Mouse (Mus musculus) G1E-ER4 (cell line): ENCODE measurements around the gene Tmem262. TPM values are rescaled to one million over a fixed set of nuclear protein-coding genes. Genes with fewer than 3 reads are reported as not detected.

ENCODE experiments used
- GATA1 ChIP-seq: IDR thresholded peaks from one replicate; pipeline ENCODE4 v1.8.0; 2012; ENCODE audit warnings: low read length, inconsistent platforms
- polyA plus RNA-seq: library from polyadenylated mRNA; stranded (reverse); fragments of >175 nt; gene quantifications from 2 replicates; pipeline ENCODE4 v1.2.3, GENCODE M21; 2012

Tmem262 gene
- polyA plus RNA-seq, 1 experiment, result not detected

GRCm38 (mm10) chr19:6057313-6058096 is 22.3 kb upstream of the Tmem262 start, which contains the start of the genes Mrpl49 and Fau:
Gene Mrpl49 (minus strand): TSS chr19:6057785.
Gene Fau (plus strand): TSS chr19:6057844.
- no peak for TF ChIP-seq GATA1

GRCm38 (mm10) chr19:6058513-6058912 is 21.3 kb upstream of the Tmem262 start:
- TF ChIP-seq GATA1, result no peak

GRCm38 (mm10) chr19:6058966-6059365 is 20.9 kb upstream of the Tmem262 start:
- TF ChIP-seq GATA1, result no peak

- no peak for TF ChIP-seq GATA1
Observed at GRCm38 (mm10) chr19:6061021-6061533, 18.8 kb upstream of the Tmem262 start, which contains the start of gene Znhit2. Gene Znhit2 (plus strand): TSS chr19:6061192.

GRCm38 (mm10) chr19:6061641-6062302 is 18.1 kb upstream of the Tmem262 start:
- no peak for TF ChIP-seq GATA1

GRCm38 (mm10) chr19:6062418-6062817 is 17.4 kb upstream of the Tmem262 start:
- TF ChIP-seq GATA1, result no peak

GRCm38 (mm10) chr19:6063081-6063480 is 16.8 kb upstream of the Tmem262 start:
- no peak for TF ChIP-seq GATA1

GRCm38 (mm10) chr19:6066571-6066970 is 13.3 kb upstream of the Tmem262 start:
- TF ChIP-seq GATA1, result no peak

GRCm38 (mm10) chr19:6067011-6067723 is 12.7 kb upstream of the Tmem262 start:
- TF ChIP-seq GATA1, result no peak

GRCm38 (mm10) chr19:6067724-6068415 is 12.0 kb upstream of the Tmem262 start, which contains the start of gene Tm7sf2:
Gene Tm7sf2 (minus strand): TSS chr19:6068373.
- no peak for TF ChIP-seq GATA1

- TF ChIP-seq GATA1, result no peak
Observed at GRCm38 (mm10) chr19:6068951-6069350, 10.9 kb upstream of the Tmem262 start.

GRCm38 (mm10) chr19:6069851-6070250 is 10.0 kb upstream of the Tmem262 start:
- TF ChIP-seq GATA1, result no peak

- TF ChIP-seq GATA1, result no peak
Observed at GRCm38 (mm10) chr19:6070571-6071250, 9.1 kb upstream of the Tmem262 start.

- TF ChIP-seq GATA1, result no peak
Observed at GRCm38 (mm10) chr19:6071261-6071660, 8.6 kb upstream of the Tmem262 start.
